Mouse (Mus musculus): ENCODE measurements around the gene Tmem159. TPM values are rescaled to one million over a fixed set of nuclear protein-coding genes. Genes with fewer than 3 reads are reported as not detected.
A peak's percentile ranks its signal among the peaks of the same experiment; 100 is the strongest.

Gene Tmem159
- total RNA-seq (2021) = 1 to 10 TPM; 8.1 to 8.3 TPM
- long read RNA-seq, experiment 1, transcript Tmem159-201 (5 exons, 1,484 nt) = major isoform, 8 of 11 reads
- long read RNA-seq, experiment 1, partial matches to known transcripts = 2 of 11 reads
- long read RNA-seq, experiment 1, other reads (novel, unspliced or antisense) = 1 of 11 reads
- long read RNA-seq, experiment 2, transcript Tmem159-201 (5 exons, 1,484 nt) = major isoform, 11 of 12 reads
- long read RNA-seq, experiment 2, partial matches to known transcripts = 1 of 12 reads
- long read RNA-seq, experiment 2, other reads (novel, unspliced or antisense) = 0 of 12 reads

DNA sequence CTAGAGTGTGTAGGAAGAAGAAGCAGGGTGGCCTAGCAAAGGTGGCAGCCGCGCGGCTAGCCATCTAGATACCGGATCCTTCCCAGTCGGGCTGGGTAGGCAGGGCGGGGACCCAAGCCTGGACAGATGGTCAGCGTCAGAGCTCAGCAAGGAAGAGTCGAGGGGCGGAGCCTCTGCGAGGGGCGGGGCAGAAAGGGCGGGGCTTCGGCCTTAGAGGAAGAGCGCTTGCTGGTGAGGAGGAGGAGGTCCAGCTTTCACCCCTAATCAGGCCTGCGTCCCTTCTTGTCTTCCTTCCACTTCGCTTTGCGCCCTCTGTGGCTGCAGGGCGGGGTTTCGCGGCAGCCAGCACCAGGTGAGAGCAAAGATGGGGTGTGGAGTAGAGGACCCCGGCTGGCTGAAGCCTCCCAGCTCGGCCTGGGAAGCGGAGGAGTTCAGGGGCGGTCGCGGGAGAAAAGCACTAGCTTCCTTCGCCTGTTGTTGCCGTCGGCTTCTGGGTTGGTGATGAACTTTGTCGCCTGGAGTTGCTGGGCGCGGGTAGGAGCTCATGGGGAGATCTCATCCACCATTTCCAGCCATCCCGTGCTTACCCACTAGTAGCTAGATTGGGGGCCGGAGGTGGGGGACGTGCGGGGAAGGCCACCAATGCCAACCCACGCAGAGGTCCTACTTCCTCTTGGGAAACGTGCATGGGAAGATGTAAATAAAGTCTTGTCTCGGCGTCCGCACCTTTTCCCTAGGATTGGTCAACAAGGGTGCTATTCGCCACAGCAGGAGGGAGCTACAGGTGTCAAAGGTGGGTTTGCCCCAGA is at the start of gene Tmem159:
Tmem159 (plus strand) TSS at position 190 of the 809 bp plus-strand sequence.
- intact Hi-C loops (cut with DNase I) = loop anchor here (10.0 kb wide), 1 partner anchor 712 kb away; the partner anchor contains the start of gene Gm5737
- peak; percentile 86 to 92 for DNase-seq

DNA sequence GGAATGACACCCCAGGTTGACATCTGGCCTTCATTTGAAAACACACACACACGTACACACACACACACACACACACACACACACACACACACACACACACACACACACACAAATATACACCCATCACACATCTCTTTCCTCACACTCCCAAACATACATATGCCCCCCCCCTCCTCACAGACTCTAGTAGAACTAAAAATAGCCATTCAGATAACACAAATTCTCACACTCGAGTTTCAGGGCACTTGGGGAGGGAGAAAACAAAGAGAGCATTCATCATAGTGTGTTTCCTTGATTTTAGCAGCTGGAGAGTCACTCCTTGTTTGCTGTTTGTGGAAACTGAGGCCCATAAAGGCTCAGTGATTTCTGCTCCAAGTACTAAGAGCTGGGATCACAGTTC is 48.1 kb upstream of the Tmem159 start:
- no peak for DNase-seq
- intact Hi-C loops (cut with DNase I) = no loop called here

DNA sequence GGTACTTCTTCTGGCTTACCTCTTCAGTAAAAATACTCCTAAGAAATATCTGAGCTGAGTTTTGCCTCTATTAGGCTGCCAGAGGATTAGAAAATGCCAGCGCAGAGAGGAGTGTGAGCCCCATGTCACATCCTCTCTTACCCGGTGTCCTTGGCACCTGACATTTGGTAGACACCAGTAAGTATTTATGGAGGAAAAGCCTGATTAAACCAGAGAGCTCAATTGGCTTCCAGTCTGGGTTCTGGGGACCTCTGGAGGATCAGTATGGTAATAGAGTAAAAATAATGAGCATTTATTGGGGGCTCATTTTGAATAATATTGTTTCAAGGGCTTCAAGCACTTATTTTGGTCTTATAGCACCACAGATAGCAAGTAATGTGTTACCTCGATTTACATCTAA is 46.7 kb upstream of the Tmem159 start:
- intact Hi-C loops (cut with DNase I) = loop anchor here (5.0 kb wide), 1 partner anchor 208 kb away; no protein-coding TSS in a partner anchor
- no peak for DNase-seq

DNA sequence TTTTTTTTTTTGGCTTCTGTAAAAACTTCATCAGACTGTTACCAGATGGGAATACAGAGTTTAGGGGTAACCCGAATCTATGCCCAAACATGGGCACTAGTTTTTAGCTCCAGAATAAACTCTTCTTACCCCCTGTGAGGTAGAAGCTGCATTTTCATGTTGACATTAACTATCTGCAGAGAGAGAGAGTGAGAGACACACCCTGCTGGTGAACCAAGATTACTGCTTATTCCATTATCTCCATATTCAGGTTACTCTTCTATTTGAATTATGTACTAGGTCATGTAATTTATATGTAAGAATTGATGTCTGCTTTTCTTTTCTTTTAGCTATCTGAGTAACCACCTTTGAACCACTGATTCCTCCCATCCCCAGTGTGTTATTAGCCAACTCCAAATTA is 38.1 kb upstream of the Tmem159 start:
- no peak for DNase-seq
- intact Hi-C loops (cut with DNase I) = no loop called here

DNA sequence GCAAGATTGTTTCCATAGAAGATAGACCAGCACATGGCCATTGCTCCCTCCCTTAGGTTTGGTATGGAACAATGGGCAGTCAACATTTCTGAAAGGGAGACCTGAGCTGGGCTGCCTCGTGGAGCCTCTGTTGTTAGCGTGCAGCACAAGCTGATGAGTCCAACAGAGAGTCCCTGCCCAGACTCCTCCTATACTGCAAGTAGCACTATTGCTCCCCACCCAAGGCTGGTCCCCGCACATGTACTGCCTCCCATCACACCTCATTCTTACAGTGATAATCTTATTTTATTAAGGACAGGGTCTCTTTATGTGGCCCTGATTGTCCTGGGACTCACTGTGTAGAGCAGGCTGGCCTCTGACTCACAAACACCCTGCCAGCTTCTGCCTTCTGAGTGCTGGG is 34.0 kb upstream of the Tmem159 start:
- DNase-seq = no peak
- intact Hi-C loops (cut with DNase I) = no loop called here

DNA sequence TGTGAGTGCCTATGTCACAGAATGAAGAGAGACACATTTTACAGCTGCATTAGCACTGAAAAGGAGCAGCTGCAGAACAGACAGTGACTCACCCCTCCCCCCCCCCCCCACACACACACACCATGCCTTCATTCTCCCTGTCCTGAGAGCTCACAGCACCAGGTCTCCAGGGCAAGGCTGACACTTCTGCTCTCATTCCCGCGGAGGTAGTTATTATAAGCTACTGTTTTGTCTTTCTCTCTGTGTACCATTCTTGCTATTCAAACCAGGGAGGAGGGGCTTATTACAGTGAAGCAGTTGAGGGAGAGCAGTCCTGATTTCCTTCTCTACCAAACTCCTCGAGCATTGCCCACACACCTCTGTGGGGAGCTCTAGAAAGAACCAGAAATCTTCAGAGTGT is 33.0 kb upstream of the Tmem159 start:
- DNase-seq = no peak
- intact Hi-C loops (cut with DNase I) = no loop called here

DNA sequence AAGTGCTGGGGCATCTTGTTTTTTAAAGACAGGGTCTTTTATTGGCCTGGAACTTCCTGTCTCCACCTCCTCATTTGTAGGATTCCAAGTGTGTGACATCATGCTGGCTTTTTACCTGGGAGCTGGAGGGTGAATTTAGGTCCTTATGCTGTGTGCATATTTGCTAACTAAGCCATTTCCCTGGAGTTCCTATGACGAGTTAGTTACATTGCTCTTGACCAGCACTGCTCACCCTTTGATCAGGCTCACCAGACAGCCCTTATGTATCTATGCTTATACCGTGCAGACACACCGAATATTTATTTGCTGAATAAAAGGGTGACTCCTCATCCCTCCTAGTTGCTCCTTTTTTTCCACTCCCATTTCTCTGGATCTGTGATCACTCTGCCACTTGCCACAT is 22.0 kb upstream of the Tmem159 start:
- no peak for DNase-seq
- intact Hi-C loops (cut with DNase I) = no loop called here

DNA sequence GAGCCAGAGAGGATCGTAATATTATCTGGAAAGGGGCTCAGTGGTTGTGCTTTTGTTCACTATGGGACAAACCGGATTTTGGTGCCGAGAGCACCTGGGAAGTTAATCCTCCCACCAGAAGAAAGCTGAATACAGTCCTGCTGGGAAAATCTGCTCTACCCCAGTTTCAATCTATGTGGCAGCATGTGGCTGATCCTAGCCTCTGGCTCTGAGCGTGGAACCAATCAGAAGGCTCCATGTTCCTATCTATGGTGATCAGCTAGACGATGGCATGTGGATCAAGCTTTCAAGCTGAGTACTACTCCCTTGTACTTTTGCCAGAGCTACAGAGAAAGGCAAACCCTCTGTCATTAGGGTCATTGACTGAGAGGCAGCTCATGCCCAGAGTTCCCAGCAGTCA is 9.1 kb upstream of the Tmem159 start:
- no peak for DNase-seq
- intact Hi-C loops (cut with DNase I) = loop anchor here (10.0 kb wide), 2 partner anchors 232 to 248 kb away; partner anchors contain the start of gene Abca15

DNA sequence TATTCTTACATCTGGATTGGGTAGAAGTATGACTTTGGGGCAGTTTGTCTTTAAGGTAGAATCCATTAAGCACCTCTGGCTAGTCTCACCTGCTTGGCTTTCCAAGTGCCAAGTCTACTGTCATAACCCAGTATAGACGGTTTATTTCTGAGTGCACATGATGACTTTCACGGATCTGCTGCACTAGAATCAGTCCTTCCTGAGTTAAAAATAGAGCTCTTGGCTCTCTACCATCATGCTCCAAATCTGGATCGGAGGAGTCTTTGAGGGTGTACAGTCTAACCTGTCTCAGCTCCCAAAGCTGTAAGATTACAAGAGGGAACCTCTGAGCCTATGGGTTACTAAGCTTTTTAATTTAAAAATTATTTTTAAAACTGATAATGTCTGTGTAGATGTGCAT is 7.9 kb upstream of the Tmem159 start:
- intact Hi-C loops (cut with DNase I) = loop anchor here (10.0 kb wide), 2 partner anchors 231 to 249 kb away; partner anchors contain the start of gene Abca15
- no peak for DNase-seq

DNA sequence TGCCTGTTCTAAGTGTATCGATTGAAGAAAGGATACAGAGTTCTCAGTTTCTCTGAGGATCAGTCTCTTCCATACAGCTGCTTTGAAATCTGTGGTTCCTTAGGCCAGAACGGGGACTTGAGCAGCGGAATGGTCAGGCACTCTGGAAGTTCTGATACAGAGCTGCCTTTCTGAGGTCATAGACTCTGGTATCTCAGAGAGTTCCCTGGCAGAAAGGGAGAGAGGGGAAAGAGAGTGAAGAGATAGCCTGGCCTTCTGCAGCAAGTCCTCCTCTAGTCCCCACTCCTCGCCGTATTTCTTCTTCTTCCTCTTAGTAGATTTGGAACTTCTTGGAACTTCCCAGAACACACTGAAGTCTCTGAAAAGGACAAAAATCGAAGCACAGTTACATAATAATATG is 7.0 kb upstream of the Tmem159 start, which contains the start of gene Dnah3:
Dnah3 (minus strand) TSS at position 101 of the 400 bp plus-strand sequence.
- intact Hi-C loops (cut with DNase I) = loop anchor here (10.0 kb wide), 2 partner anchors 230 to 250 kb away; partner anchors contain the start of gene Abca15
- no peak for DNase-seq

DNA sequence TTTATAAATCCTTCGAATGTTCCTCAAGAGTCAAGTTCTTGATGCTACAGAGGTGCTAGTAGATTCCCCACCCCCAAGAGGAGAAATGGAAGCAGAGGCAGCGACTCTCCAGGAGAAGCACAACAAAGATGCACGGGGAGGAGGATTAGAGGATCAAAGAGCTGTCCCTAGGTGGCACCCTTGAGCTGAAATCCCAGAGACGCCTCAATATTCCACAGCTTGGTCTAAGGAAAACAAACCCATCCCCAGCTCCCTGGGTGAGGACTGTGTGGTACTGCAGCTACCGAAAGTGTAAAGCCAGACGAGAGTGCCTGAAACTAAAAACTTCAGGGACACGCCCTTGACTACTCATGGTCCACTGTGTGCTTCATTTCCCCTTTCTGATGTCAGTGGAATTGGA is 4.3 kb upstream of the Tmem159 start:
- intact Hi-C loops (cut with DNase I) = loop anchor here (2.0 to 10.0 kb wide), 3 partner anchors 107 to 253 kb away; partner anchors contain the start of gene Abca15

DNA sequence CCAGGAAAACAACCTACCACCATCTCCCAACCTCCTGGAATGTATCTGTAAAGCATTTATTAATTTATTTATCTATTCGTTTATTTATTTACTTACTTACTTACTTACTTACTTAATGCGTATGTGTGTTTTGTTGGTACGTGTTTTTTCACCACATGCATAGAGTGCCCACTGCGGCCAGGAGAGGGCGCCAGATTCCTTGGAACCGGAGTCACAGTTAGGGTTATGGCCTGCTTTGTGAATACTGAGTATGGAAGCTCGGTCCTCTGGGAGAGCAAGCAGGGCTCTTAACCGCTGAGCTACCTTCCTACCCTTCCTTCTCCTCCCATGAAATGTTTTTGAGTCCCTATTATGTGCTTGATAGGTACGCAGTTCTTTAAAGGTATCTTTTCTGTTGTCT is 3.8 kb upstream of the Tmem159 start:
- intact Hi-C loops (cut with DNase I) = loop anchor here (2.0 to 10.0 kb wide), 3 partner anchors 106 to 254 kb away; partner anchors contain the start of gene Abca15

More for the DNA sequence above, 4.3 kb upstream of the Tmem159 start:
- peak; percentile 25 to 32 for DNase-seq

DNA sequence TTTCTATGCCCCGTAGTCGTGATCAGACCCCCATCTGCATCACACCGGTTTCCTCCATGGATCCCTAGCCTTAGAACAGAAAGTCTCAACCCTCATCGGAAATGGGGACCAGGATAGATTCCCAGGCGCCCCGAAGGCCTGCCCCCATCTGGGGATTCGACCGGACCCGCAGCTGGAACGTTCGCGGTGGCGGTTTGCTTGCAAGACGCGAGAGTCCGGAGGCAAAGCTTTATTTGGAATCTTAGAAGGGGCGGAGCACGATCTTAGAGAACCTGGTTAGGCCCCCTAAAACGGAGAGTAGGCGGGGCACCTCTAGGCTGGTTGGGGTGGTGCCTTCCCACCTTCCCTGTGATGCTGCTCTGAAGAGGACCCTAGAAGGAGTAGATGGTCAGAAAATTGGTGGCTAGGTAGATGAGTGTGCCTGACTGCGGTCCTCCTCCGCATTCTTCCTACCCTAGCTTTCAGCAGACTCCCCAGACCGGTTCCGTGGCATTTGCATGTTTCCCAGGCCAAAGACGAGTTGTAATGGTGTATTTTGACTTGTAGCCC is 940 bp downstream of the Tmem159 start:
- no peak for DNase-seq
- intact Hi-C loops (cut with DNase I) = loop anchor here (10.0 kb wide), 1 partner anchor 712 kb away; the partner anchor contains the start of gene Gm5737

More for the DNA sequence above, 3.8 kb upstream of the Tmem159 start:
- DNase-seq = peak; percentile 69 to 70

DNA sequence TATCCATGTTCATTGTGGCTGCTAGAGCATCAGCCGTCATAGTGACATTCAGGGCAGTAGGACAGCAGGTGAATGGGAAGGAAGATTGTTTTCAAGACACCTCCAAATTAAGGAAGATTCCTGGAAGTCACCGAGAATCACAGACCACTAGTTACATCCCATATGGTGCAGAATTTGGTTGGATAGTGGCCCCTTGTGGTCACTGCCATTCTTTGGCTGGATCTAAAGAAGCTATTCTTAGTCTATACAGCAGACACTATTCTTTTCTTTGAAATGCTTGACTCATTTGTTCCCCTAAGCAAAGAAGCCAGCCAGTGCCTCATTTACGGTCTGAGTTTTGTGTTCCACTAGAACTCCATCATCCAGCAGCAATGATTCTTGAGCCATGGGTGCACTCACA is 2.8 kb downstream of the Tmem159 start:
- intact Hi-C loops (cut with DNase I) = loop anchor here (10.0 kb wide), 1 partner anchor 710 kb away; the partner anchor contains the start of gene Gm5737
- DNase-seq = no peak

DNA sequence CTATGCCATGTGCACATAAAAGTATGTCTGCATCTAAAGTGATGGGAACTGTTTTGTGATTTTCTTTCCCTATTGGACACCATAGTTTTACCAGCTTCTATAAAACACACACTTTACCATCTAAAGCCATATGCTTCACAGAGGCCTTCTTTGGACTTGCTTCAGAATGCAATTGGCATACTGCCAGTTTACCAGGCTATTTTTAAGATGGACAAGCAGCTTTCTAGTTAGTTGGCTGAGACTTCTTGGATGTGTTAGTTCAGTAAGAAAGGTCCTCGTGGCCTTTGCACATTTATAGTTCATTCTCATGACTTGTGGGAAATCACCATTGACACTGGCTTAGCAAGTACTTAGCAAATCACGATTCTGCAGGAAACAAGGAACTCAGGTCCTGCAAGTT is 4.2 kb downstream of the Tmem159 start:
- intact Hi-C loops (cut with DNase I) = loop anchor here (10.0 kb wide), 1 partner anchor 708 kb away; the partner anchor contains the start of gene Gm5737
- no peak for DNase-seq

DNA sequence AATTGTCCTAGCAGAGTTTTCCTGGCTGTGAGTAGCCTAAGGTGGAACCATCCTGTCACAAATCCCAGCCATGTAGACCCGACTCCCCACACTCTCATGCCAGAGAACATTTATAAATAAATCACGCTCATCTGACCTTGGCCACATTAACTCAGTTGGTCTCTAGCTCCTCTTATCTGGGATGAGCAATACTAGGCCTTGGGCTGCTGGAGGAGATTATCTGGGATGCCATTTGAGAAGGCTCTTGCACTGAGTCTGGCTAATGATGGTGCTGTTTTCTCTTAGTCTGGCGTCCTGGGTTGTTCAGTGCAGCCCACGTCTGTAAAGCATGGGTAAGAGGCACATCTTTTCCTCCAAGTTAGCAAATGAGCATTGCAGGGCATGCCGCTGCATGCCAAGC is 7.5 kb downstream of the Tmem159 start:
- no peak for DNase-seq
- intact Hi-C loops (cut with DNase I) = loop anchor here (10.0 kb wide), 1 partner anchor 705 kb away; the partner anchor contains the start of gene Gm5737

DNA sequence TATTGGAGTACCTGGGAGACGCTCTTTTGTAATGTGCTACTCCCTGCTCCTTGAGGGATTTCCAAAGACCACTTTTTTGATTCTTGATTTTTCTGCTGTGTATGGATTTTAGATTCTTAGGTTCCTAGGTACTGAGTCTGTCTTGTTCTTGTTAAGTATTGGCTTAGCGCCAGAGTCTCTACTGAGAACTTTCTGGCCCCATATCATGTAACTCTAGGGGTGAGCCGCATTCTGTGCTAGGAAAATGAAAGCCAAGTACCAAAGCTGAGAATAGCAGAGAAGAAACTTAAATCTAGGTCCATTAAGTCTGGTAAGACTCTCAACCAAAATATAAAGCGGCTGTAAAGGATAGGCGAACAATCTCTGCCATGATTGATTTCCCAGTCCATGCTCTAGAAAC is 14.8 kb downstream of the Tmem159 start:
- no peak for DNase-seq
- intact Hi-C loops (cut with DNase I) = no loop called here

DNA sequence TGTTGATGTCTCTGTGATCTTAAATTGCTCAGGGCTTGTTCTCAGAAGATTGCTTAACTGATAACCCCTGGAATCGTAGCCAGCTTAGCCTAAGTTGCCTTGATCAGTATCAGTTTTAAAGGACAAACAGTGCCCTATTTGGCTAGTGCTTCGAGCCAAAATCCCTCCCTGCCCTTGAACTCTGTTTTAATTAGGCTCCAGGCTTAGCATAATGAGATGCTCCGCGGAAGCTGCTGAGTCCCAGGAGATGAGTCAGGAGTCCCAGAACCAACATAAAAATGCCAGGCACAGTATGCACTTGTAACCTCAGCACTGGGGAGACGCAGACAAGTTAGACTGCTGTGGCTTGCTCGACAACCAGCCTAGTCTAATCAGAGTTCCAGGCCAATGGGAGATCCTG is 15.4 kb downstream of the Tmem159 start:
- intact Hi-C loops (cut with DNase I) = no loop called here
- DNase-seq = no peak

DNA sequence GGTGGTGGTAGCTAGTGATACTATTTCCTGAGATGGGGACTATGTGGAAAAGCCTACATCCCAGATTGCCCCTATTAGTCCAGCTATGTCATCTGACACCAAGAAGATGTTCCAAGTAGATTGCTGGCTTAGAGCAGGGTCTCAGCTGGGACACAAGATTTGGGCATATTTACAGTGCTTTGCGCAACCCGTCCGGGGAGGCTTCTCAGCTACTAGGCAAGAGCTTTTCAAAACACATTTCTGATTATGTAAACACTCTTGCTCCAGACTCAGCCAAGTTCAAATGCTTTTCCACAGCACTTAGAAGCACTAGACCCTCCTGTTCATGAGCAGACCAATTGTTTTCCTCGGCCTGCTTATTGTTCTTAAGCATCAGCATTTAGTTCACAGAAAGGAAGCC is 21.6 kb downstream of the Tmem159 start:
- intact Hi-C loops (cut with DNase I) = loop anchor here (2.0 kb wide), 1 partner anchor 79 kb away; the partner anchor contains the start of genes Abca14 and Crym

DNA sequence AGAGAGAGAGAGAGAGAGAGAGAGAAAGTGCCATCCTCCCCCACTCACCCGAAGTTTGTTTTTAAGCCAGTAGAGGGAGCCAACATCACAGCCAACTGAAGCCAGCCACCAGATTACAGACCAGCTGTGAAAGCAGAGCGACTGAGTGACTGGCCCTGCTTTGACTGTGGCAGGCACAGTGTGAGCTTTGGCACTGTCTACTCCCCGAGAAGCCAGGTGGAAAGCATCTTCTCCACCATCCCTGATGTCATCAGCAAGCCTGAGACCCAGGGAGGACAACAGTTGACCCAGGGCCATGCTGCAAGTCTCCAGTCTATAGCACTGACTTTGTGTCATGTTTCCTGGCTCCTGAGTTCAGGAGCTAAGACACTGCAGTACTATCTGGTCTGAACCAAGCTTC is 22.7 kb downstream of the Tmem159 start:
- intact Hi-C loops (cut with DNase I) = loop anchor here (2.0 kb wide), 1 partner anchor 78 kb away; the partner anchor contains the start of genes Abca14 and Crym
- peak; percentile 31 to 48 for DNase-seq

More for the DNA sequence above, 21.6 kb downstream of the Tmem159 start:
- DNase-seq = peak; percentile 29 to 38

Measured in gastrocnemius, postnatal 36 days (tissue).